Mouse (Mus musculus) erythroblast, embryonic 14.5 days (primary cell): Measurements from ENCODE around the gene Dennd4c. TPM values are rescaled to one million over a fixed set of nuclear protein-coding genes. Genes with fewer than 3 reads are reported as not detected.
"Not testable (repeated sequence)": the region's sequence is repeated elsewhere in the genome, so short reads cannot be mapped to it uniquely, and the experiment has no call there.

ENCODE experiments used
- H3K27me3 ChIP-seq: 2 replicates; pipeline ENCODE4 v1.6.1; 2012; ENCODE audit warnings: inconsistent platforms; ENCODE audit not compliant: control insufficient read depth
- H3K36me3 ChIP-seq: 2 replicates; pipeline ENCODE4 v1.6.1; 2012; ENCODE audit warnings: mild to moderate bottlenecking, inconsistent platforms; ENCODE audit not compliant: control insufficient read depth
- H3K4me1 ChIP-seq: 2 replicates; pipeline ENCODE4 v1.6.1; 2012; ENCODE audit warnings: inconsistent platforms; ENCODE audit not compliant: control insufficient read depth
- H3K4me3 ChIP-seq: replicated peaks from 2 replicates; pipeline ENCODE3; 2012; ENCODE audit warnings: moderate library complexity, mild to moderate bottlenecking, inconsistent platforms
- H3K9me3 ChIP-seq: 2 replicates; pipeline ENCODE4 v1.6.1; 2012; ENCODE audit warnings: low read length, inconsistent platforms, mixed read lengths; ENCODE audit not compliant: control insufficient read depth
- GATA1 ChIP-seq: IDR thresholded peaks from 2 replicates; pipeline ENCODE4 v1.6.1; 2012; ENCODE audit warnings: low read length, inconsistent platforms, mixed read lengths
- TAL1 ChIP-seq: IDR thresholded peaks from 3 replicates; pipeline ENCODE4 v1.6.1; 2012; ENCODE audit warnings: low read length, inconsistent platforms, mixed read lengths
- polyA plus RNA-seq: library from polyadenylated mRNA; stranded (reverse); fragments of >175 nt; gene quantifications from 2 replicates; pipeline ENCODE4 v1.2.3, GENCODE M21; 2012

Gene Dennd4c
- polyA plus RNA-seq, 1 experiment = 0.13 TPM

GRCm38 (mm10) chr4:86750346-86750945 is 2.1 kb downstream of the Dennd4c start:
- Histone ChIP-seq H3K4me3 (peak overlapping the region; percentile 97), H3K9me3 (no peaks in the 10 kb centered on the region), H3K36me3 (peaks cover 4% of the 10 kb centered on the region)

GRCm38 (mm10) chr4:86764307-86764706 is 16.0 kb downstream of the Dennd4c start:
- Histone ChIP-seq H3K36me3 (peaks cover 6% of the 10 kb centered on the region), H3K9me3 (peaks cover 5% of the 10 kb centered on the region), H3K4me3 (no peak overlapping the region), H3K4me1 (peaks cover 6% of the 10 kb centered on the region), H3K27me3 (no peaks in the 10 kb centered on the region)
- TF ChIP-seq GATA1 = no peak
- no peak for TF ChIP-seq TAL1

More at GRCm38 (mm10) chr4:86750346-86750945, 2.1 kb downstream of the Dennd4c start:
- no peaks in the 10 kb centered on the region for H3K27me3 ChIP-seq
- TF ChIP-seq GATA1 (no peak), TAL1 (no peak)
- H3K4me1 ChIP-seq = peaks cover 53% of the 10 kb centered on the region

- no peaks in the 10 kb centered on the region for H3K9me3 ChIP-seq
- H3K36me3 ChIP-seq = peaks cover 39% of the 10 kb centered on the region
- no peak overlapping the region for H3K4me3 ChIP-seq
- no peaks in the 10 kb centered on the region for H3K27me3 ChIP-seq
- H3K4me1 ChIP-seq = no peaks in the 10 kb centered on the region
- no peak for TF ChIP-seq GATA1
- no peak for TF ChIP-seq TAL1
Measured at GRCm38 (mm10) chr4:86777587-86777986, 29.2 kb downstream of the Dennd4c start.

GRCm38 (mm10) chr4:86810604-86811003 is 62.2 kb downstream of the Dennd4c start:
- H3K4me3 ChIP-seq = no peak overlapping the region
- no peaks in the 10 kb centered on the region for H3K4me1 ChIP-seq
- H3K27me3 ChIP-seq = no peaks in the 10 kb centered on the region
- H3K9me3 ChIP-seq = no peaks in the 10 kb centered on the region
- TF ChIP-seq GATA1 (no peak), TAL1 (no peak)
- peaks cover 24% of the 10 kb centered on the region for H3K36me3 ChIP-seq

- peaks cover 20% of the 10 kb centered on the region for H3K36me3 ChIP-seq
- no peaks in the 10 kb centered on the region for H3K9me3 ChIP-seq
- TF ChIP-seq GATA1 (no peak), TAL1 (no peak)
- no peaks in the 10 kb centered on the region for H3K4me1 ChIP-seq
- no peak overlapping the region for H3K4me3 ChIP-seq
- no peaks in the 10 kb centered on the region for H3K27me3 ChIP-seq
Measured at GRCm38 (mm10) chr4:86814850-86815249, 66.5 kb downstream of the Dennd4c start.

GRCm38 (mm10) chr4:86823169-86823568 is 74.8 kb downstream of the Dennd4c start:
- Histone ChIP-seq H3K4me3 (no peak overlapping the region), H3K9me3 (no peaks in the 10 kb centered on the region), H3K27me3 (no peaks in the 10 kb centered on the region), H3K36me3 (peaks cover 57% of the 10 kb centered on the region), H3K4me1 (no peaks in the 10 kb centered on the region)
- no peak for TF ChIP-seq TAL1
- no peak for TF ChIP-seq GATA1

GRCm38 (mm10) chr4:86825143-86825542 is 76.8 kb downstream of the Dennd4c start:
- Histone ChIP-seq H3K4me3 (no peak overlapping the region), H3K4me1 (no peaks in the 10 kb centered on the region), H3K27me3 (no peaks in the 10 kb centered on the region), H3K9me3 (no peaks in the 10 kb centered on the region), H3K36me3 (peaks cover 64% of the 10 kb centered on the region)
- no peak for TF ChIP-seq GATA1
- TF ChIP-seq TAL1 = no peak

- Histone ChIP-seq H3K4me1 (no peaks in the 10 kb centered on the region), H3K36me3 (peaks cover 58% of the 10 kb centered on the region), H3K4me3 (no peak overlapping the region), H3K27me3 (no peaks in the 10 kb centered on the region), H3K9me3 (no peaks in the 10 kb centered on the region)
- no peak for TF ChIP-seq GATA1
- no peak for TF ChIP-seq TAL1
Measured at GRCm38 (mm10) chr4:86831896-86832295, 83.5 kb downstream of the Dennd4c start.

GRCm38 (mm10) chr4:86841141-86841540 is 92.8 kb downstream of the Dennd4c start:
- H3K4me1 ChIP-seq, H3K9me3 ChIP-seq, H3K4me3 ChIP-seq, H3K27me3 ChIP-seq: not testable (repeated sequence)
- H3K36me3 ChIP-seq = peaks cover 68% of the 10 kb centered on the region

GRCm38 (mm10) chr4:86845384-86845783 is 97.0 kb downstream of the Dennd4c start:
- Histone ChIP-seq H3K4me1 (no peaks in the 10 kb centered on the region), H3K9me3 (no peaks in the 10 kb centered on the region), H3K36me3 (peaks cover 54% of the 10 kb centered on the region), H3K4me3 (no peak overlapping the region), H3K27me3 (no peaks in the 10 kb centered on the region)
- TF ChIP-seq GATA1 (no peak), TAL1 (no peak)
